Mouse (Mus musculus): ENCODE measurements around the gene Ier5. TPM values are rescaled to one million over a fixed set of nuclear protein-coding genes. Genes with fewer than 3 reads are reported as not detected.
A peak's percentile ranks its signal among the peaks of the same experiment; 100 is the strongest.

Gene Ier5
- polyA plus RNA-seq, 1 experiment from 2014 or later, result 7.1 TPM

DNA sequence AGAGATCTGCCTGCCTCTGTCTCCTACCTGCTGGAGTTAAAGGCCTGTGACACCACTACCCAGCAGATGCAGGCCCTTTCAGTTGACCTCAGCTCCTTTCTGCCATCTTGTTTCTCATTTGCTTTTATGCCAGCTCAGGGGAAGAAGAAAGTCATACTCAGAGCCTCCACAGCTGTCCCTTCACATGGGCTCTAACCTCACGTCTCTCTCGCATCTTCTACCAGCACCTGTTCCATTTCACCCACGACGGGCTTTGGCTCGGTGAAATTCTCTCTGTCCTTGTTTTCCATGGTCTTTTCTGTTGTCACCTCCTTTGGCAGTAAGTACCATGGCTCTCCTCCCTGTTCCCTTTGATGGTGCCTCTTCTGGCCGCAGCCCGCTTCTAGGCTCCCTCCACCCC lies 9.1 kb downstream of the Ier5 start:
- Histone ChIP-seq H3K9me3 (ENCODE audit: control insufficient read depth, low read depth, low read length) (no peaks in the 10 kb centered on the region), H3K27ac (ENCODE audit: low read length) (no peak overlapping the region), H3K9ac (replicated peaks; ENCODE audit: low read depth, low read length) (no peak overlapping the region), H3K4me2 (replicated peaks; ENCODE audit: low read depth, low read length) (no peak overlapping the region), H3K27me3 (ENCODE audit: control insufficient read depth, insufficient read depth, low read length) (no peaks in the 10 kb centered on the region), H3K36me3 (ENCODE audit: control insufficient read depth, insufficient read depth, low read length) (no peaks in the 10 kb centered on the region), H3K4me3 (ENCODE audit: low read depth, low read length) (no peak overlapping the region), H3K4me1 (ENCODE audit: control insufficient read depth, insufficient read depth, low read length) (peaks cover 71% of the 10 kb centered on the region)
- 88% methylated on average over 7 of the region's 7 CpGs for WGBS
- no peak for ATAC-seq (ENCODE audit: insufficient number of reproducible peaks, insufficient read depth, low FRiP score, low read depth)

DNA sequence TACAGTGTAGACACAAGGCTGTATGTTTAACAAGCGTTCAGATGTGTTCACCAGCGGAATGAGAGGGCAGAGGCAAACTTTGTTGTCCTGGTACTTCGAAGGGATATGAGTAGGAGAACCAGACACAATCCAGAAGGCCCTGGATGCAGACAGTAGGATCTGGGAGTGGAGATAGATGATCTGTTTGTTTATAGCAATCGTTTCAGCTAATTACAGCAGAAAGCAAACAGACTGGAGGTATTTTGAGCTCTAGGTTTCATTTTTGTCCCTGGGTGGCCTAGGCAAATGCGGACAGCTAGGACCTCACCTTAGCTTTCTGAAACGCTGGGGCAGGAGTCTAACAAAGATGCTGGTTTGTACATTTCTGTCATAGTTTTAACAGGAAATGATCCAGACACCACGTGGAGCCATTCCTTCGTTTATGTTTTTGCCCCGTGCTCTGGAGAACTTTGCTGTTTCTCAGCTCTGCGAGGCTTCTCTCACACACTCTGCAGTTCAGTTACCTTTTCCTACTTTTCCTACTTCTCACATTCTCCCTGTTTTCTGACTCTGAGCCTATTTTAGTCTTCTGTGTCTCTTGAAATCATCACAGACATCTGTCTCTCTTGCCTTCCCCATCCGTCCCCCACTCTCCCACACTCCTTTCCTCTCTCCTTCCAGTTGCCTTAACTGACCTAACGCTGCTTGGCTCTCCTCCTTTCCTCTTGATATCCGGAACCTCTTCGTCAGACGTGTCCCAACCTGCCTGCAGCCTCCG lies 10.4 kb downstream of the Ier5 start:
- Histone ChIP-seq H3K27me3 (ENCODE audit: control insufficient read depth, insufficient read depth, low read length) (no peaks in the 10 kb centered on the region), H3K27ac (ENCODE audit: low read length) (peak overlapping the region; percentile 85), H3K4me3 (ENCODE audit: low read depth, low read length) (no peak overlapping the region), H3K4me1 (ENCODE audit: control insufficient read depth, insufficient read depth, low read length) (peaks cover 82% of the 10 kb centered on the region), H3K9ac (replicated peaks; ENCODE audit: low read depth, low read length) (no peak overlapping the region), H3K36me3 (ENCODE audit: control insufficient read depth, insufficient read depth, low read length) (no peaks in the 10 kb centered on the region), H3K4me2 (replicated peaks; ENCODE audit: low read depth, low read length) (no peak overlapping the region), H3K9me3 (ENCODE audit: control insufficient read depth, low read depth, low read length) (no peaks in the 10 kb centered on the region)
- ATAC-seq (ENCODE audit: insufficient number of reproducible peaks, insufficient read depth, low FRiP score, low read depth), result no peak
- 15% methylated on average over 16 of the region's 16 CpGs for WGBS

DNA sequence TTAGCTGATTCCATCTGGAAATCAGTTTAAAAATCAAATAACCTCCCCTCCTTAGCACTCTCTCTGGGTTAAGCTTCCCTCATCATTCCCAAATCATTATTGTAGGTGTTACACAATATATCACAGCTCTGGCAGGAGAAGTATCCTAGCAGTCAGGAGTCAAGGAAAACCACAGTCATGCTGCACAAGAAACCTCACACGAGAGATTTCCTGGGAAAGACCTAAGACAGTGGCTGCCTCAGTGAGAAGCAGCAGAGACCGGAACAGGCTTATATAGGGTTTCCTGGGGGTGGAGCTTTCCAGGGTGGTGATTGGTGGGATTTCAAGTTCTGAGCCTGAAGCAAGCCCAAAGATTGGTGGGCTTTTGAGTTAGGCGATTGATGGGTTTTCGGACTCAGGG lies 11.4 kb downstream of the Ier5 start:
- no peak overlapping the region for H3K4me3 ChIP-seq (ENCODE audit: low read depth, low read length)
- no peak overlapping the region for H3K4me2 ChIP-seq (replicated peaks; ENCODE audit: low read depth, low read length)
- H3K27ac ChIP-seq (ENCODE audit: low read length), result no peak overlapping the region
- H3K9me3 ChIP-seq (ENCODE audit: control insufficient read depth, low read depth, low read length), result no peaks in the 10 kb centered on the region
- H3K27me3 ChIP-seq (ENCODE audit: control insufficient read depth, insufficient read depth, low read length), result no peaks in the 10 kb centered on the region
- 87% methylated on average over 4 of the region's 4 CpGs for WGBS
- H3K9ac ChIP-seq (replicated peaks; ENCODE audit: low read depth, low read length), result no peak overlapping the region
- no peak for ATAC-seq (ENCODE audit: insufficient number of reproducible peaks, insufficient read depth, low FRiP score, low read depth)
- H3K4me1 ChIP-seq (ENCODE audit: control insufficient read depth, insufficient read depth, low read length), result peaks cover 73% of the 10 kb centered on the region
- no peaks in the 10 kb centered on the region for H3K36me3 ChIP-seq (ENCODE audit: control insufficient read depth, insufficient read depth, low read length)

DNA sequence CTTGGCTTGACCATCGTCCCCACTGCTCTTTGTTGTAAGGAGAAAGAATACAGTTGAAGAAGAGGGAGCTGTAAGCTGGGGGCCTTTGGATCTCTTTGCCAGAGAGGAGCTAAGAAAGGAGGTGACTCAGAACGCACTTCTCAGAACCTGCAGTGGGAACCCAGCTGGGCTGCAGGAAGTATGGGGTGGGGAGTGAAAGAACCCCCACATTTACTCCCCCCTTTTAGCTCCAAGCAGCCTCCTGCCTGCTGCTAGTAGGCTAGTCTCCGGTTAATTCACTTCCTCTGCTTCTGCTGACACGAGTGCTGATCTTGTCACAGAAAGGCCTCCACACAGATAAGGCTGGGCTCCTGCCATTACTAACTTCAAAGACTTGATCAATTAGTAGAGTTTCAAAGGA lies 12.5 kb downstream of the Ier5 start:
- no peaks in the 10 kb centered on the region for H3K9me3 ChIP-seq (ENCODE audit: control insufficient read depth, low read depth, low read length)
- no peak overlapping the region for H3K9ac ChIP-seq (replicated peaks; ENCODE audit: low read depth, low read length)
- no peaks in the 10 kb centered on the region for H3K36me3 ChIP-seq (ENCODE audit: control insufficient read depth, insufficient read depth, low read length)
- H3K4me1 ChIP-seq (ENCODE audit: control insufficient read depth, insufficient read depth, low read length), result peaks cover 69% of the 10 kb centered on the region
- H3K27ac ChIP-seq (ENCODE audit: low read length), result peak overlapping the region; percentile 66; the same call in 1 of the 2 replicates
- H3K4me2 ChIP-seq (replicated peaks; ENCODE audit: low read depth, low read length), result no peak overlapping the region
- 17% methylated on average over 4 of the region's 4 CpGs for WGBS
- H3K4me3 ChIP-seq (ENCODE audit: low read depth, low read length), result no peak overlapping the region
- no peaks in the 10 kb centered on the region for H3K27me3 ChIP-seq (ENCODE audit: control insufficient read depth, insufficient read depth, low read length)
- no peak for ATAC-seq (ENCODE audit: insufficient number of reproducible peaks, insufficient read depth, low FRiP score, low read depth)

DNA sequence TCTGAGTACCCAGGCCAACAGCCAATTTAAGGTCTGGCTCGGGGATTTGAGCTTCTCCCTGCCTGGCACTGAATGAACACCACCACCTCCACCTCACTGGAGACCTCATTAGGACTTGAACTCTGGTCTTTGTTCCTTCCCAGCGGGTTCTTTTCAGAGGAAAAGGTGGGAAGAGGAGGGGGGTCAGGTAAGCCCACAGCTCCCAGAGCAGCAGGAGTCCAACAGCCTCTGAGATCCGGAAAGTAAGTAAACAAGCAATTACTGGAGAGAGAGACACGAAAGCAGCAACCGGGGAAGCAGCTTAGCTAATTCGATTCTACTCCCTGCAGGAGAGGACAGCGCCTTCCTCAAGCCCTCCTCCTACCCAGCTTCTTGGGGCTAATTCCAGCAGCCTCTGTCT lies 13.0 kb downstream of the Ier5 start:
- WGBS, result 16% methylated on average over 7 of the region's 7 CpGs
- H3K4me1 ChIP-seq (ENCODE audit: control insufficient read depth, insufficient read depth, low read length), result peaks cover 69% of the 10 kb centered on the region

DNA sequence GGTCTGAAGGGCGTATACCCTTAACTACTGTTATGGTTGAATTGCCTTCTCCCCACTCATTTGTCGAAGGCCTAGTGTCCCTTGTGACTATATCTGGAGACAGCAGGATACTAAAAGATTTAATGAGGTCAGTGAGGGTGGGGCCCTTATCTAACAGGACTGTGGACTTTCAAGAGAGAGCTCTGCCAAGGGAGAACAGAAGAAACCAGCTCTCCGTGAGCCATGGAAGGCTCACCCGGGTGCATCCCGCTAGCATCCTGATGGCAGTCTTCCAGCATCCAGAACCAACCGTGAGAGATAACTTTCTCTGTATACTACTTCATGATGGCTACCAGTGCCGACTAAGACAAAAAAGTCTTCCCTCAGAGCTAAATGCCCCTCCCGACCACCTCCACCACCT lies 14.6 kb downstream of the Ier5 start:
- ATAC-seq (ENCODE audit: insufficient number of reproducible peaks, insufficient read depth, low FRiP score, low read depth), result no peak
- 51% methylated on average over 8 of the region's 8 CpGs for WGBS
- H3K36me3 ChIP-seq (ENCODE audit: control insufficient read depth, insufficient read depth, low read length), result no peaks in the 10 kb centered on the region
- no peaks in the 10 kb centered on the region for H3K27me3 ChIP-seq (ENCODE audit: control insufficient read depth, insufficient read depth, low read length)
- no peak overlapping the region for H3K4me3 ChIP-seq (ENCODE audit: low read depth, low read length)
- no peak overlapping the region for H3K4me2 ChIP-seq (replicated peaks; ENCODE audit: low read depth, low read length)
- peaks cover 61% of the 10 kb centered on the region for H3K4me1 ChIP-seq (ENCODE audit: control insufficient read depth, insufficient read depth, low read length)
- H3K9ac ChIP-seq (replicated peaks; ENCODE audit: low read depth, low read length), result no peak overlapping the region
- no peaks in the 10 kb centered on the region for H3K9me3 ChIP-seq (ENCODE audit: control insufficient read depth, low read depth, low read length)
- no peak overlapping the region for H3K27ac ChIP-seq (ENCODE audit: low read length)

More for the DNA sequence above, 13.0 kb downstream of the Ier5 start:
- Histone ChIP-seq H3K4me2 (replicated peaks; ENCODE audit: low read depth, low read length) (no peak overlapping the region), H3K27ac (ENCODE audit: low read length) (peak overlapping the region; percentile 66; the same call in 1 of the 2 replicates), H3K4me3 (ENCODE audit: low read depth, low read length) (no peak overlapping the region), H3K27me3 (ENCODE audit: control insufficient read depth, insufficient read depth, low read length) (no peaks in the 10 kb centered on the region), H3K9me3 (ENCODE audit: control insufficient read depth, low read depth, low read length) (no peaks in the 10 kb centered on the region), H3K9ac (replicated peaks; ENCODE audit: low read depth, low read length) (no peak overlapping the region), H3K36me3 (ENCODE audit: control insufficient read depth, insufficient read depth, low read length) (no peaks in the 10 kb centered on the region)
- ATAC-seq (ENCODE audit: insufficient number of reproducible peaks, insufficient read depth, low FRiP score, low read depth), result no peak

DNA sequence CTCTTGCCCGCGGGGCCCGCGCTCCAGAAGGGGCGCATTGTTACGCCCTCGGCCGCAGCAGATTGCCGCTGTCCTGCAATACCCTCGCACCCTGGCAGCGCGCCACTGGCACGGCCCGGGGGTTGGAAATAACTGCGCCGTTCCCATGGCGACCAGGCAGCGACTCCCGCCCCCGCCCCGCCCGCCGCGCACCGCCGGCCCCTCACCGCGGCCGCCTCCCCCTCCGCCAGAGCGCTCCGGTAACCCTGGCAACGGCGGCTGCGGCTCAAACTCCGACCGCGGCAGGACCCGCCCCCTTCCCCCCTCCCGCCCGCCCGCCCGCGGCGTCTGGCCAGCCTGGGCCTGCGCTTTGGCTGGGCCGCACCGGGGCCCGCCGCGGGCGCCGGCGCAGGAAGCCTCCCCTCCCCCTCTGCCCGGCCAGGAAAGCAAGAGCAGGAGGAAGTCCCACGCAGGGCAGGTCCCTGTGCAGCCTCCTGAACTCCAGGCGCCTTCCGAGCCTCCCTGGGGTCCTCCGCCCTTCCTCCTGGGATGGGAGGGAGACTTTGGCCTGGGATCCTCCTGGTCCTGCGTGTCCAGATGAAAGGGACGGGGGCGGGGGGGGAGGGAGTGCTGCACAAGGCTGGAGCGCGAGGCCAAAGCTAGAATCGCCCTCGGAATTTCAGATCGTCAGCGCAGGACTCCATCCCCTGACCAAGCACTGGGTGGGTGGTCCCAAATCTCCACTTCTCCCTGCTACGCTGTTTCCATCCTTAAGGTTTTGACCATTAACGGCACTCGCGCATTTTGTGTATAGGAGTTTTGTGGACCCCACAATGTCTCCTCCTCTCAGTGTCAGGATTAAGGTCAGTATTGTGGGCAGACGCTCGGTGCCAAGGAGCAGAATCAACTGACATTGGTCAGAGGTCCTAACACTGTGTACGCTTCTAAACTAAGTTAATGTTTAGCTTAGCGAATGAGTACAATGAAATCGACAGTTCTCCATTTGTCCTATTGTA lies 15.9 kb downstream of the Ier5 start:
- Histone ChIP-seq H3K27ac (ENCODE audit: low read length) (peak overlapping the region; percentile 98), H3K36me3 (ENCODE audit: control insufficient read depth, insufficient read depth, low read length) (no peaks in the 10 kb centered on the region), H3K9me3 (ENCODE audit: control insufficient read depth, low read depth, low read length) (no peaks in the 10 kb centered on the region), H3K4me3 (ENCODE audit: low read depth, low read length) (peak overlapping the region; percentile 38), H3K27me3 (ENCODE audit: control insufficient read depth, insufficient read depth, low read length) (no peaks in the 10 kb centered on the region), H3K4me1 (ENCODE audit: control insufficient read depth, insufficient read depth, low read length) (peaks cover 48% of the 10 kb centered on the region), H3K4me2 (replicated peaks; ENCODE audit: low read depth, low read length) (peak overlapping the region; percentile 74), H3K9ac (replicated peaks; ENCODE audit: low read depth, low read length) (peak overlapping the region; percentile 39)
- ATAC-seq (ENCODE audit: insufficient number of reproducible peaks, insufficient read depth, low FRiP score, low read depth), result peak; percentile 90
- 1% methylated on average over 48 of the region's 77 CpGs for WGBS

DNA sequence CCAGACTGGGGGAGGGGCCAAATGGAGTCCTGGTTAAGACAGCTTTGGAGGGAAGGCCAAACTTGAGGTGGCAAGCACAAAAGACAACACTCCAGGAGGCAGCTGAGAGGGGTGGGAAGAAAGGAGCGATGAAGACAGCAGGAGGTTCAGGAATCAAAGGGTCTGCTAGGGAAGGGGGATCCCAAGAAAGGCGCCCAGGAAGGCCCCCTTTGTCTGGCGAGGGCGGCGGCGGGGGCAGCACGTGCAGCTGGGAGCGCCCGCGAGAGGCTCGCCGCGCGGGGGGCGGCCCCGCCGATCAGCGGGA lies 16.5 kb downstream of the Ier5 start:
- H3K9me3 ChIP-seq (ENCODE audit: control insufficient read depth, low read depth, low read length), result no peaks in the 10 kb centered on the region
- H3K27me3 ChIP-seq (ENCODE audit: control insufficient read depth, insufficient read depth, low read length), result no peaks in the 10 kb centered on the region
- H3K4me3 ChIP-seq (ENCODE audit: low read depth, low read length), result peak overlapping the region; percentile 38
- peak overlapping the region; percentile 1; the same call in 1 of the 2 replicates for H3K9ac ChIP-seq (replicated peaks; ENCODE audit: low read depth, low read length)
- no peak; the same call in 1 of the 2 replicates for ATAC-seq (ENCODE audit: insufficient number of reproducible peaks, insufficient read depth, low FRiP score, low read depth)
- H3K4me1 ChIP-seq (ENCODE audit: control insufficient read depth, insufficient read depth, low read length), result peaks cover 45% of the 10 kb centered on the region
- H3K36me3 ChIP-seq (ENCODE audit: control insufficient read depth, insufficient read depth, low read length), result no peaks in the 10 kb centered on the region
- peak overlapping the region; percentile 98 for H3K27ac ChIP-seq (ENCODE audit: low read length)
- WGBS, result 2% methylated on average over 8 of the region's 18 CpGs
- H3K4me2 ChIP-seq (replicated peaks; ENCODE audit: low read depth, low read length), result peak overlapping the region; percentile 74
